Mouse (Mus musculus) liver, embryonic 15.5 days (tissue): ENCODE measurements around the gene Pafah2. TPM values are rescaled to one million over a fixed set of nuclear protein-coding genes. Genes with fewer than 3 reads are reported as not detected.

ENCODE experiments used
- ATAC-seq: fragments of 200-750 bp; cut with Nextera tagmentation; 2 replicates; pipeline ENCODE4 v1.8.0; 2017; ENCODE audit warnings: moderate number of reproducible peaks, mild to moderate bottlenecking, moderate library complexity; ENCODE audit not compliant: insufficient read depth
- H3K27ac ChIP-seq: fragments of 300-500 bp; sonication (generic); replicated peaks from 2 replicates; pipeline ENCODE4 v1.5.1; 2015; ENCODE audit warnings: mild to moderate bottlenecking, inconsistent platforms
- H3K27me3 ChIP-seq: fragments of 300-500 bp; sonication (generic); 2 replicates; pipeline ENCODE4 v1.6.1; 2015; ENCODE audit warnings: mild to moderate bottlenecking, inconsistent platforms
- H3K36me3 ChIP-seq: fragments of 300-500 bp; sonication (generic); replicated peaks from 2 replicates; pipeline ENCODE4 v1.6.1; 2015; ENCODE audit warnings: moderate library complexity, mild to moderate bottlenecking, inconsistent platforms
- H3K4me1 ChIP-seq: fragments of 300-500 bp; sonication (generic); replicated peaks from 2 replicates; pipeline ENCODE4 v1.6.1; 2015; ENCODE audit warnings: inconsistent platforms
- H3K4me2 ChIP-seq: fragments of 300-500 bp; sonication (generic); 2 replicates; pipeline ENCODE4 v1.6.1; 2015; ENCODE audit warnings: moderate library complexity, mild to moderate bottlenecking, inconsistent platforms
- H3K4me3 ChIP-seq: fragments of 300-500 bp; sonication (generic); replicated peaks from 2 replicates; pipeline ENCODE4 v1.5.1; 2015; ENCODE audit warnings: mild to moderate bottlenecking, inconsistent platforms
- H3K9ac ChIP-seq: fragments of 300-500 bp; sonication (generic); 2 replicates; pipeline ENCODE4 v1.6.1; 2015; ENCODE audit warnings: moderate library complexity, mild to moderate bottlenecking, inconsistent platforms
- H3K9me3 ChIP-seq: fragments of 300-500 bp; sonication (generic); replicated peaks from 2 replicates; pipeline ENCODE4 v1.6.1; 2016; ENCODE audit warnings: inconsistent platforms
- WGBS: fragments of 180-500 bp; shearing (Covaris S2); methylation state at CpG from one replicate; pipeline ENCODE4 v1.1.7; 2015; ENCODE audit warnings: mixed read lengths; ENCODE audit not compliant: insufficient replicate concordance; 5-methylcytosine and 5-hydroxymethylcytosine counted together
- polyA plus RNA-seq: library from polyadenylated mRNA; unstranded; fragments of >200 nt; fragmentation: Nextera tagmentation; extraction: Ambion mirVana; gene quantifications from 2 replicates; pipeline ENCODE4 v1.2.1, GENCODE M21; 2015

The Pafah2 gene
- polyA plus RNA-seq, 1 experiment from 2014 or later = 5.4 TPM

GRCm38 (mm10) chr4:134400206-134400605 is 4.1 kb downstream of the Pafah2 start:
- Histone ChIP-seq H3K27me3 (peaks cover 23% of the 10 kb centered on the region), H3K9me3 (no peaks in the 10 kb centered on the region), H3K9ac (no peak overlapping the region), H3K36me3 (0 out of 2 replicates have a peak, but pooled peaks cover 3% of the 10 kb centered on the region), H3K4me1 (peaks cover 64% of the 10 kb centered on the region), H3K4me2 (no peak overlapping the region), H3K4me3 (no peak overlapping the region), H3K27ac (no peak overlapping the region)
- no peak for ATAC-seq
- whole genome bisulfite sequencing = 30% methylated on average over 5 of the region's 5 CpGs

- WGBS = 5% methylated on average over 19 of the region's 19 CpGs
- H3K27me3 ChIP-seq = peaks cover 23% of the 10 kb centered on the region
- H3K36me3 ChIP-seq = 0 out of 2 replicates have a peak, but pooled peaks cover 4% of the 10 kb centered on the region
- H3K4me3 ChIP-seq = peak overlapping the region; percentile 49
- peak overlapping the region; percentile 48 for H3K27ac ChIP-seq
- H3K4me2 ChIP-seq = peak overlapping the region; percentile 81
- ATAC-seq = peak; percentile 64
- no peaks in the 10 kb centered on the region for H3K9me3 ChIP-seq
- H3K4me1 ChIP-seq = peaks cover 55% of the 10 kb centered on the region
- peak overlapping the region; percentile 32; the same call in 1 of the 2 replicates for H3K9ac ChIP-seq
These were observed 5.1 kb downstream of the Pafah2 start for GRCm38 (mm10) chr4:134401181-134401661.

- peaks cover 50% of the 10 kb centered on the region for H3K4me1 ChIP-seq
- peaks cover 23% of the 10 kb centered on the region for H3K27me3 ChIP-seq
- ATAC-seq = 0 out of 2 replicates have a peak, but pooled peaks have one; percentile 11
These were observed 5.9 kb downstream of the Pafah2 start for GRCm38 (mm10) chr4:134401856-134402570.

GRCm38 (mm10) chr4:134402571-134403262 is 6.6 kb downstream of the Pafah2 start:
- Histone ChIP-seq H3K9ac (no peak overlapping the region), H3K4me3 (no peak overlapping the region), H3K4me1 (peaks cover 47% of the 10 kb centered on the region), H3K27me3 (peaks cover 23% of the 10 kb centered on the region), H3K27ac (no peak overlapping the region), H3K9me3 (no peaks in the 10 kb centered on the region), H3K36me3 (0 out of 2 replicates have a peak, but pooled peaks cover 4% of the 10 kb centered on the region), H3K4me2 (peak overlapping the region; percentile 81)
- no peak for ATAC-seq
- 10% methylated on average over 16 of the region's 16 CpGs for WGBS

More at GRCm38 (mm10) chr4:134401856-134402570, 5.9 kb downstream of the Pafah2 start:
- H3K9ac ChIP-seq = peak overlapping the region; percentile 32; the same call in 1 of the 2 replicates
- WGBS = 17% methylated on average over 16 of the region's 16 CpGs
- H3K4me3 ChIP-seq = peak overlapping the region; percentile 49
- H3K4me2 ChIP-seq = peak overlapping the region; percentile 81
- H3K36me3 ChIP-seq = 0 out of 2 replicates have a peak, but pooled peaks cover 4% of the 10 kb centered on the region
- no peak overlapping the region for H3K27ac ChIP-seq
- H3K9me3 ChIP-seq = no peaks in the 10 kb centered on the region

- no peaks in the 10 kb centered on the region for H3K9me3 ChIP-seq
- H3K9ac ChIP-seq = no peak overlapping the region
- no peak overlapping the region for H3K4me2 ChIP-seq
- H3K27ac ChIP-seq = no peak overlapping the region
- peaks cover 23% of the 10 kb centered on the region for H3K27me3 ChIP-seq
- no peak for ATAC-seq
- H3K4me3 ChIP-seq = no peak overlapping the region
- H3K36me3 ChIP-seq = 0 out of 2 replicates have a peak, but pooled peaks cover 4% of the 10 kb centered on the region
- 31% methylated on average over 7 of the region's 7 CpGs for WGBS
- peaks cover 44% of the 10 kb centered on the region for H3K4me1 ChIP-seq
These were observed 7.6 kb downstream of the Pafah2 start for GRCm38 (mm10) chr4:134403721-134404120.

GRCm38 (mm10) chr4:134409286-134409685 is 13.2 kb downstream of the Pafah2 start:
- no peak for ATAC-seq
- 61% methylated on average over 5 of the region's 5 CpGs for WGBS
- Histone ChIP-seq H3K4me1 (no peaks in the 10 kb centered on the region), H3K36me3 (peaks cover 19% of the 10 kb centered on the region; the same call in 1 of the 2 replicates), H3K4me3 (no peak overlapping the region), H3K4me2 (no peak overlapping the region), H3K27me3 (peaks cover 3% of the 10 kb centered on the region; the same call in 1 of the 2 replicates), H3K27ac (no peak overlapping the region), H3K9ac (no peak overlapping the region), H3K9me3 (no peaks in the 10 kb centered on the region)

- Histone ChIP-seq H3K9me3 (no peaks in the 10 kb centered on the region), H3K9ac (no peak overlapping the region), H3K27ac (no peak overlapping the region), H3K4me2 (no peak overlapping the region), H3K4me3 (no peak overlapping the region), H3K36me3 (peaks cover 25% of the 10 kb centered on the region), H3K27me3 (no peaks in the 10 kb centered on the region), H3K4me1 (no peaks in the 10 kb centered on the region)
- ATAC-seq = no peak
- 79% methylated on average over 17 of the region's 17 CpGs for WGBS
These were observed 20.1 kb downstream of the Pafah2 start for GRCm38 (mm10) chr4:134416177-134416576.

- no peak overlapping the region for H3K27ac ChIP-seq
- H3K9me3 ChIP-seq = no peaks in the 10 kb centered on the region
- H3K4me2 ChIP-seq = no peak overlapping the region
- H3K36me3 ChIP-seq = peaks cover 23% of the 10 kb centered on the region
- H3K9ac ChIP-seq = no peak overlapping the region
- H3K4me1 ChIP-seq = no peaks in the 10 kb centered on the region
- H3K27me3 ChIP-seq = no peaks in the 10 kb centered on the region
- no peak for ATAC-seq
- WGBS = 83% methylated on average over 15 of the region's 15 CpGs
- H3K4me3 ChIP-seq = no peak overlapping the region
These were observed 20.5 kb downstream of the Pafah2 start for GRCm38 (mm10) chr4:134416602-134417001.

- no peaks in the 10 kb centered on the region for H3K9me3 ChIP-seq
- WGBS = 69% methylated on average over 7 of the region's 7 CpGs
- ATAC-seq = no peak
These were observed 21.0 kb downstream of the Pafah2 start for GRCm38 (mm10) chr4:134417111-134417510.

GRCm38 (mm10) chr4:134421971-134422370 is 25.9 kb downstream of the Pafah2 start:
- H3K9ac ChIP-seq = no peak overlapping the region
- H3K36me3 ChIP-seq = peaks cover 22% of the 10 kb centered on the region
- no peak overlapping the region for H3K27ac ChIP-seq
- ATAC-seq = no peak
- no peak overlapping the region for H3K4me3 ChIP-seq
- no peak overlapping the region for H3K4me2 ChIP-seq
- H3K9me3 ChIP-seq = no peaks in the 10 kb centered on the region
- H3K27me3 ChIP-seq = no peaks in the 10 kb centered on the region
- H3K4me1 ChIP-seq = no peaks in the 10 kb centered on the region; the same call in 1 of the 2 replicates
- 74% methylated on average over 11 of the region's 11 CpGs for WGBS

More at GRCm38 (mm10) chr4:134417111-134417510, 21.0 kb downstream of the Pafah2 start:
- Histone ChIP-seq H3K9ac (no peak overlapping the region), H3K4me3 (no peak overlapping the region), H3K4me2 (no peak overlapping the region), H3K27ac (no peak overlapping the region), H3K4me1 (no peaks in the 10 kb centered on the region; the same call in 1 of the 2 replicates), H3K27me3 (no peaks in the 10 kb centered on the region), H3K36me3 (peaks cover 21% of the 10 kb centered on the region)

GRCm38 (mm10) chr4:134423949-134424348 is 27.8 kb downstream of the Pafah2 start:
- no peak overlapping the region for H3K9ac ChIP-seq
- peaks cover 11% of the 10 kb centered on the region; the same call in 1 of the 2 replicates for H3K36me3 ChIP-seq
- H3K27ac ChIP-seq = no peak overlapping the region
- 72% methylated on average over 7 of the region's 7 CpGs for WGBS
- no peak overlapping the region for H3K4me3 ChIP-seq
- H3K27me3 ChIP-seq = no peaks in the 10 kb centered on the region
- no peak overlapping the region for H3K4me2 ChIP-seq
- no peak for ATAC-seq
- no peaks in the 10 kb centered on the region; the same call in 1 of the 2 replicates for H3K4me1 ChIP-seq
- H3K9me3 ChIP-seq = no peaks in the 10 kb centered on the region
